Mouse (Mus musculus): ENCODE data around the gene Golga5. TPM values are rescaled to one million over a fixed set of nuclear protein-coding genes. Genes with fewer than 3 reads are reported as not detected.
A peak's percentile ranks its signal among the peaks of the same experiment; 100 is the strongest.

The Golga5 gene
- polyA plus RNA-seq, 1 experiment from 2014 or later: 32.0 TPM

DNA sequence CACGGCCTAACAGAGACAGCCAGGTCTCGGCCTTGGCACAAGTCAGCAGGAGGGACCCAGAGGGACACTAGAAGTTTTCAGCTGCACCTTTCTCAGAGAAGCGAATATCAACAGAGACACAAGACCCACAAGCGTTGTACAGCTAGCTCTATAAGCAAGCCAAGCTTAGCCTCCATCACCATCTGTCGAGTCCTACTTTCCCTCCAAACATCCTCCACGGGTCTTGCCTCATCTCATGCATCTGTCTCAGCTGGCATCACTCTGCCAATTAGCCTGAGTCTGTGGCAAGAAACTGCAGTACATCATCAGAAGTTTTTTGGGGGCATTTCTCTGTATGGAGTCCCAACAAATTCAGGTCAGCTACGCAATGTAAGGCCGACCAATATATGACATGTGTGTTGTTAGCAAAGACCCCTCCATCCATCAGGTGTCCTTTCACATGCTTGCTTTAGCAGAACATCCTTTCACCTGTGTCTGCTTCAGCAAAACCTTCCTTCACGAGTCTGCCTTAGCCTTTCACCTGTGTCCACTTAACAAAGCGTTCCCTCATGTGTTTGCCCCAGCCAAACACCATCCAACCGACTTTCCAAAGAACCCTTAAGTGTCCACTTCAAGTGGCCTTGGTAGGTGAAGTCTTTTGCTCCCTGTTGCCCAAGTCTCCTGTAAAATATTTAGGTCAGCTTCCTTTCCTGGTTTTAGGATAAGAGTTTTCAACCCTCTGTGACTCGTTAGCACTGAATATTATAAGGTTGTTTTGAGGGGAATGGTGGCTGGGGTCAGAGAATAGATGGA is 51.2 kb downstream of the Golga5 start:
- no peak overlapping the region for H3K9ac ChIP-seq (replicated peaks)
- no peak overlapping the region for H3K4me2 ChIP-seq (replicated peaks)
- H3K4me1 ChIP-seq: peaks cover 6% of the 10 kb centered on the region; the same call in 1 of the 2 replicates
- no peaks in the 10 kb centered on the region for H3K36me3 ChIP-seq
- H3K27ac ChIP-seq (replicated peaks): no peak overlapping the region
- no peaks in the 10 kb centered on the region for H3K9me3 ChIP-seq
- no peak overlapping the region for H3K4me3 ChIP-seq
- WGBS: 87% methylated on average over 12 of the region's 12 CpGs
- no peaks in the 10 kb centered on the region for H3K27me3 ChIP-seq
- no peak for ATAC-seq (replicated peaks)

- Histone ChIP-seq H3K27ac (replicated peaks) (peak overlapping the region; percentile 3; the same call in 1 of the 2 replicates), H3K4me1 (peaks cover 6% of the 10 kb centered on the region; the same call in 1 of the 2 replicates), H3K9me3 (no peaks in the 10 kb centered on the region), H3K4me2 (replicated peaks) (no peak overlapping the region), H3K36me3 (no peaks in the 10 kb centered on the region), H3K4me3 (no peak overlapping the region), H3K9ac (replicated peaks) (no peak overlapping the region), H3K27me3 (no peaks in the 10 kb centered on the region)
- peak; percentile 48; the same call in 1 of the 2 replicates for ATAC-seq (replicated peaks)
- 17% methylated on average over 13 of the region's 13 CpGs for WGBS
These were observed 52.9 kb downstream of the Golga5 start for GRCm38 (mm10) chr12:102521777-102522319.

DNA sequence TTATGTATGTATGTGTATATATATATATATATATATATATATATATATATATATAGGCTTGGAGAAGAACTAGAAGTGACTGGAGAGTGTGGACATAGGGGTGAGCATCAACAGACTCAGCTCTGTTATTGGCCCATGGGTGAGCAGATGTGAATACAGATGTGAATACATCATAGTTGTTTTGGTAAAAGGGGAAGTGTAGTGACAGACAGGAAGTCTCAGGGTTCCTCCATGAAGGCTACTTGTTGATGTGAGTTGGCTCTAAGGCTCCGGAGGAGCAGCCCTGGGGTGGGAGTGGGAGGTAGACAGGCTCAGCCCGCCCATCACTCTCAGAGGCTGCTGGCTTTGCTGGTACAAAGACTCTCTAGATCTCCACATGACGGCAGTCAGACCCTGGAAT is 55.3 kb downstream of the Golga5 start:
- no peaks in the 10 kb centered on the region for H3K9me3 ChIP-seq
- no peak overlapping the region for H3K9ac ChIP-seq (replicated peaks)
- H3K36me3 ChIP-seq: no peaks in the 10 kb centered on the region
- H3K27ac ChIP-seq (replicated peaks): no peak overlapping the region
- H3K4me2 ChIP-seq (replicated peaks): no peak overlapping the region
- H3K4me1 ChIP-seq: peaks cover 6% of the 10 kb centered on the region; the same call in 1 of the 2 replicates
- ATAC-seq (replicated peaks): no peak
- no peak overlapping the region for H3K4me3 ChIP-seq
- H3K27me3 ChIP-seq: no peaks in the 10 kb centered on the region
- 59% methylated on average over 3 of the region's 3 CpGs for WGBS

- H3K9me3 ChIP-seq: no peaks in the 10 kb centered on the region
- H3K27me3 ChIP-seq: no peaks in the 10 kb centered on the region
- no peak overlapping the region for H3K4me2 ChIP-seq (replicated peaks)
- 21% methylated on average over 6 of the region's 6 CpGs for WGBS
- no peak overlapping the region for H3K27ac ChIP-seq (replicated peaks)
- no peak overlapping the region for H3K4me3 ChIP-seq
- ATAC-seq (replicated peaks): peak; percentile 51; the same call in 1 of the 2 replicates
- peaks cover 6% of the 10 kb centered on the region; the same call in 1 of the 2 replicates for H3K4me1 ChIP-seq
- H3K36me3 ChIP-seq: no peaks in the 10 kb centered on the region
- no peak overlapping the region for H3K9ac ChIP-seq (replicated peaks)
These were observed 55.8 kb downstream of the Golga5 start for GRCm38 (mm10) chr12:102524760-102525159.

- Histone ChIP-seq H3K4me2 (replicated peaks) (no peak overlapping the region), H3K9me3 (no peaks in the 10 kb centered on the region), H3K27ac (replicated peaks) (no peak overlapping the region), H3K36me3 (no peaks in the 10 kb centered on the region), H3K27me3 (no peaks in the 10 kb centered on the region), H3K9ac (replicated peaks) (no peak overlapping the region), H3K4me3 (no peak overlapping the region), H3K4me1 (no peaks in the 10 kb centered on the region)
- 66% methylated on average over 5 of the region's 5 CpGs for WGBS
- no peak for ATAC-seq (replicated peaks)
These were observed 59.1 kb downstream of the Golga5 start for GRCm38 (mm10) chr12:102527989-102528388.

- no peaks in the 10 kb centered on the region for H3K9me3 ChIP-seq
- 26% methylated on average over 1 of the region's 1 CpGs for WGBS
- no peaks in the 10 kb centered on the region for H3K4me1 ChIP-seq
- no peak overlapping the region for H3K9ac ChIP-seq (replicated peaks)
- no peaks in the 10 kb centered on the region for H3K27me3 ChIP-seq
- no peak for ATAC-seq (replicated peaks)
- no peak overlapping the region for H3K27ac ChIP-seq (replicated peaks)
- no peak overlapping the region for H3K4me2 ChIP-seq (replicated peaks)
- no peaks in the 10 kb centered on the region for H3K36me3 ChIP-seq
- H3K4me3 ChIP-seq: no peak overlapping the region
These were observed 66.9 kb downstream of the Golga5 start for GRCm38 (mm10) chr12:102535796-102536195.

GRCm38 (mm10) chr12:102540278-102540677 is 71.3 kb downstream of the Golga5 start:
- Histone ChIP-seq H3K36me3 (no peaks in the 10 kb centered on the region), H3K27ac (replicated peaks) (no peak overlapping the region), H3K4me3 (no peak overlapping the region), H3K9ac (replicated peaks) (no peak overlapping the region), H3K27me3 (no peaks in the 10 kb centered on the region), H3K4me1 (no peaks in the 10 kb centered on the region), H3K9me3 (no peaks in the 10 kb centered on the region), H3K4me2 (replicated peaks) (no peak overlapping the region)
- ATAC-seq (replicated peaks): no peak
- WGBS: 77% methylated on average over 8 of the region's 8 CpGs

DNA sequence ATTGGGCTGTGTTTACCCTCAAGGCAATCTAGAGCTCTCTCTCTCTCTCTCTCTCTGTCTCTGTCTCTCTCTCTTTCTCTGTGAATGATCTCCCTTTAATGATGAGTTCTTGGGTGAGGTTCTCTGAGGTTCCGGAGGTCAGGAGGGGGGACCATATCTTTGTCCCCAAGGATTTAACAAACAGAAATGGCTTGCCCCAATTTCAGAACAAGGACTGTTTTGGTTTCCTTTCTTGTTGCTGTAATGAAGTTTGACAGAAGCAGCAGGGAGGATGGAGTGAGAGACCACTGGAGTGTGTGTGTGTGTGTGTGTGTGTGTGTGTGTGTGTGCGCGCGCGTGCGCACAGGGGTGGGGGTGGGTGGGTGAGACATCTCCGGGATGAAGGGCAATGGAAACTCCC is 72.2 kb downstream of the Golga5 start:
- Histone ChIP-seq H3K9ac (replicated peaks) (no peak overlapping the region), H3K4me2 (replicated peaks) (no peak overlapping the region), H3K27ac (replicated peaks) (no peak overlapping the region), H3K36me3 (no peaks in the 10 kb centered on the region), H3K4me3 (no peak overlapping the region), H3K27me3 (no peaks in the 10 kb centered on the region), H3K9me3 (no peaks in the 10 kb centered on the region), H3K4me1 (no peaks in the 10 kb centered on the region)
- 96% methylated on average over 7 of the region's 7 CpGs for WGBS
- ATAC-seq (replicated peaks): no peak

DNA sequence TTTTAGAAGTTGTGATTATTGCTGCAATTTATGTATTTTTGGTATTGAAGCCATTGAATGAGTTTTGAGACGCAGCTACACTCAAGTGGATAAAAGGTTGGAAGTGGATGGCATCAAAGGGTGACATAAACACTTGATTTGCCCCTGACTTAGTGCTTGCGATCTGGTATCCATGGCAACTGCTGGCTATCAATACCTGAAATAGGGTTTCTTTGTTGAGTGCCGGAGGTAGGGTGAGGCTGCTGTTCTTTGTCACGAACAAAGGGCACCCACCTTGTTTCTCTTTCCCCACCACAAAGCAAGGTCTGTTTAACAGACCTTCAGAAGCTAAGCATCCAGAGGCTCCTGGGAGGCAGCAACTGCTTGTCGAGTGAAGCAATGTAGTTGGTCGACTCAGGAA is 76.2 kb downstream of the Golga5 start:
- no peak overlapping the region for H3K27ac ChIP-seq (replicated peaks)
- no peaks in the 10 kb centered on the region for H3K9me3 ChIP-seq
- no peak overlapping the region for H3K4me3 ChIP-seq
- no peaks in the 10 kb centered on the region for H3K36me3 ChIP-seq
- no peak overlapping the region for H3K4me2 ChIP-seq (replicated peaks)
- H3K9ac ChIP-seq (replicated peaks): no peak overlapping the region
- no peaks in the 10 kb centered on the region for H3K4me1 ChIP-seq
- 48% methylated on average over 6 of the region's 6 CpGs for WGBS
- ATAC-seq (replicated peaks): no peak
- no peaks in the 10 kb centered on the region; the same call in 1 of the 2 replicates for H3K27me3 ChIP-seq

Other genes starting within 250 kb of the Golga5 start
- 1.3 and 1.7 TPM in 2 replicates for gene Rin3, start 186.1 kb upstream of the Golga5 start, polyA plus RNA-seq (2015; fragmentation: Nextera tagmentation; extraction: Ambion mirVana)
- gene Lgmn, start 29.3 kb upstream of the Golga5 start, polyA plus RNA-seq (2015; fragmentation: Nextera tagmentation; extraction: Ambion mirVana): 67.3 and 73.1 TPM in 2 replicates
- gene Chga, start 85.8 kb downstream of the Golga5 start, polyA plus RNA-seq (2015; fragmentation: Nextera tagmentation; extraction: Ambion mirVana): 99.3 and 102 TPM in 2 replicates
- gene Itpk1, start 235.8 kb downstream of the Golga5 start, polyA plus RNA-seq (2015; fragmentation: Nextera tagmentation; extraction: Ambion mirVana): 58.7 and 59.1 TPM in 2 replicates

Measured in forebrain, embryonic 15.5 days (tissue).